Mouse (Mus musculus): ENCODE results near the gene Gm38394. TPM values are rescaled to one million over a fixed set of nuclear protein-coding genes. Genes with fewer than 3 reads are reported as not detected.
"Not testable (repeated sequence)": the region's sequence is repeated elsewhere in the genome, so short reads cannot be mapped to it uniquely, and the experiment has no call there.

Gm38394 gene
- total RNA-seq (2014; rRNA removed) (5.1 and 5.3 TPM in 2 replicates), polyA plus RNA-seq (2015; fragmentation: Nextera tagmentation; extraction: Ambion mirVana) (1.2 and 1.7 TPM in 2 replicates)

DNA sequence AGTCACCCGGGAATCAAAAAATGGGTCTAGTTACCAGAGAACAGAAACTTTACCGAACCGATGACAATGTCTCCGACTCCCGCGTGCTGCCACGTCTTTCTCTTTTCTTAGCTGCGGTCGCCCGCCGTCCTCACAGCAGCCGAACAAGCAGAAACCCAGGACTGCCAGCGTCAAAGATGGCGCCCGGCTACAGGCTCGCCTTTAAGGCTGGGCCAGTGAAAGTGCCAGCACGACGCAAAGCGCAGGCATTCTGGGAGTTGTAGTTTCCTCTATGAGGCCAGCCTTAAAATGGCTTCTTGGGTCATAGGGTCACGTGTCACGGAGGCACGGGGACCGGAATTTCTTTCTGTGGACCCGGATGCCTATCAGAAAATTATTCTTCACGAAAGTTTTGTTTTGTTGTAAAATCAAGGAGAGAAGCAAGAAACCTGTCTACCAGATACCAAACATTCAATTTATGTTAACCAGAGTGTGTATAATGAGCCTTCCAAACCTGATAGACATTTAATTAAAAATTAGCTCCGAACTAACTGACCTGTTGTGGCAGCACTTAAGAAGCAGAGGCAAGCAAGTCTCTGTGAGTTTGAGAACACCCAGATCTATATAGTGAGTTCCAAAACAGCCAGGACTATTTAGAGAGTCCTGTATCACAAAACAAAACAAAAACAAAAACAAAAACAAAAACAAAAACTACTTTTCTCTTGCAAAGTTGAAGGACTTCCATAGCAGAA lies at the start of gene Gm38394:
TSS of gene Gm38394 (minus strand) at position 116 of the 731 bp plus-strand sequence.
- Histone ChIP-seq H3K9me3 (ENCODE audit: low read length) (no peaks in the 10 kb centered on the region), H3K27me3 (ENCODE audit: insufficient read depth, low read length) (no peaks in the 10 kb centered on the region), H3K4me1 (ENCODE audit: insufficient read depth, low read length) (peaks cover 14% of the 10 kb centered on the region), H3K4me2 (ENCODE audit: low read depth, low read length) (peak within 1 kb of the TSS; percentile 97), H3K36me3 (ENCODE audit: insufficient read depth, low read length) (peaks cover 10% of the 10 kb centered on the region; the same call in 1 of the 2 replicates), H3K4me3 (ENCODE audit: low read length) (peak within 1 kb of the TSS; percentile 76), H3K9ac (replicated peaks; ENCODE audit: low read length) (peak within 1 kb of the TSS; percentile 77), H3K27ac (peak within 1 kb of the TSS; percentile 94)
- 4% methylated on average over 26 of the region's 26 CpGs for WGBS
- no peak for TF ChIP-seq CTCF (IDR thresholded peaks at IDR 0.05; ENCODE audit: low read depth)
- peak; percentile 99 for ATAC-seq
- peak; percentile 99 for DNase-seq (ENCODE audit: low spot score)

GRCm38 (mm10) chr1:133710895-133711294 lies 49.8 kb upstream of the Gm38394 start:
- no peak for TF ChIP-seq CTCF (IDR thresholded peaks at IDR 0.05; ENCODE audit: low read depth)
- DNase-seq (ENCODE audit: low spot score) (no peak), ATAC-seq (no peak)
- no peak overlapping the region for H3K4me2 ChIP-seq (ENCODE audit: low read depth, low read length)
- H3K9ac ChIP-seq (replicated peaks; ENCODE audit: low read length): no peak overlapping the region
- H3K36me3 ChIP-seq (ENCODE audit: insufficient read depth, low read length): peaks cover 6% of the 10 kb centered on the region; the same call in 1 of the 2 replicates
- H3K4me1 ChIP-seq (ENCODE audit: insufficient read depth, low read length): no peaks in the 10 kb centered on the region
- H3K27me3 ChIP-seq (ENCODE audit: insufficient read depth, low read length): no peaks in the 10 kb centered on the region
- no peak overlapping the region for H3K4me3 ChIP-seq (ENCODE audit: low read length)
- no peak overlapping the region for H3K27ac ChIP-seq
- 63% methylated on average over 6 of the region's 6 CpGs for WGBS
- no peaks in the 10 kb centered on the region for H3K9me3 ChIP-seq (ENCODE audit: low read length)

- Histone ChIP-seq H3K9ac (replicated peaks; ENCODE audit: low read length) (no peak overlapping the region), H3K36me3 (ENCODE audit: insufficient read depth, low read length) (peaks cover 8% of the 10 kb centered on the region; the same call in 1 of the 2 replicates), H3K4me3 (ENCODE audit: low read length) (no peak overlapping the region), H3K9me3 (ENCODE audit: low read length) (no peaks in the 10 kb centered on the region), H3K27me3 (ENCODE audit: insufficient read depth, low read length) (no peaks in the 10 kb centered on the region), H3K4me2 (ENCODE audit: low read depth, low read length) (no peak overlapping the region), H3K4me1 (ENCODE audit: insufficient read depth, low read length) (no peaks in the 10 kb centered on the region), H3K27ac (no peak overlapping the region)
- DNase-seq (ENCODE audit: low spot score): no peak
- 77% methylated on average over 3 of the region's 3 CpGs for WGBS
- ATAC-seq: peak; percentile 24; the same call in 1 of the 2 replicates
- no peak for TF ChIP-seq CTCF (IDR thresholded peaks at IDR 0.05; ENCODE audit: low read depth)
Observed at GRCm38 (mm10) chr1:133709292-133709691, 48.2 kb upstream of the Gm38394 start.

- DNase-seq (ENCODE audit: low spot score); H3K4me2 ChIP-seq (ENCODE audit: low read depth, low read length): not testable (repeated sequence)
- WGBS: 22% methylated on average over 1 of the region's 2 CpGs
Observed at GRCm38 (mm10) chr1:133701824-133702223, 40.7 kb upstream of the Gm38394 start.

DNA sequence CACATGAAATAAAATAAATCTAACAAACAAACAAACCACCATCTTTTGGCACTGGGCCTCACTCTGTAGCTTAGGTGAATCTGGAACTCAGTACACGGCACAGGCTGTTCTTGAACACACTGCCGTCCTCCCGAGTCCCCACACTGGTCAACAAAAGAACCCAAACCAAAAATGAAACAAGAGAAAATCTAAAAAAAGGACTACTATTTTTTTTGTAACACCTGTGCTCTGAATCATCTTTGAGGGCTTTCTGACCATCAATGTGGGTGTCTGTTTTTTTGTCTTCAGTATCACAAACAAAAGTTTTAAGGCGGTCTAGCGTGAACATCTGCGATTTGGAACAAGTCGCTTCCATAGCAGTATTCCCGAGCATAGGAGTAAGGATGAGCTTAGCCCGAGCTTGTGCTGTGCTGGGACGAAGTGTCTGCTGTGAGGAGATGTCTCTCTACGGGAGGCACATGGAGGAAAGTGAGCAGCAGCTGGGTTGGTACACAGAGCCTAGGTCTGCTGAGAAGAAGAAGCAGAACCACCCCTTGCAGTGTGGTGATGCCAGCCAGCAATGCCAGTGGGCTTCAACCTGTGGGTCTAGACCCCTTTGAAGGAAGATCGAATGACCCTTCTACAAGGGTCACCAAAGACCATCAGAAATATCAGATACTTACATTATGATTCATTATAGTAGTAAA lies 37.0 kb upstream of the Gm38394 start:
- no peak for ATAC-seq
- TF ChIP-seq CTCF (IDR thresholded peaks at IDR 0.05; ENCODE audit: low read depth): no peak
- no peak overlapping the region for H3K9ac ChIP-seq (replicated peaks; ENCODE audit: low read length)

More at GRCm38 (mm10) chr1:133701824-133702223, 40.7 kb upstream of the Gm38394 start:
- not testable (repeated sequence) for H3K27me3 ChIP-seq (ENCODE audit: insufficient read depth, low read length); H3K27ac ChIP-seq; H3K36me3 ChIP-seq (ENCODE audit: insufficient read depth, low read length); ATAC-seq; H3K4me3 ChIP-seq (ENCODE audit: low read length); H3K9me3 ChIP-seq (ENCODE audit: low read length); H3K4me1 ChIP-seq (ENCODE audit: insufficient read depth, low read length); H3K9ac ChIP-seq (replicated peaks; ENCODE audit: low read length)
- peak; percentile 44; the same call in 1 of the 2 replicates for TF ChIP-seq CTCF (IDR thresholded peaks at IDR 0.05; ENCODE audit: low read depth)

DNA sequence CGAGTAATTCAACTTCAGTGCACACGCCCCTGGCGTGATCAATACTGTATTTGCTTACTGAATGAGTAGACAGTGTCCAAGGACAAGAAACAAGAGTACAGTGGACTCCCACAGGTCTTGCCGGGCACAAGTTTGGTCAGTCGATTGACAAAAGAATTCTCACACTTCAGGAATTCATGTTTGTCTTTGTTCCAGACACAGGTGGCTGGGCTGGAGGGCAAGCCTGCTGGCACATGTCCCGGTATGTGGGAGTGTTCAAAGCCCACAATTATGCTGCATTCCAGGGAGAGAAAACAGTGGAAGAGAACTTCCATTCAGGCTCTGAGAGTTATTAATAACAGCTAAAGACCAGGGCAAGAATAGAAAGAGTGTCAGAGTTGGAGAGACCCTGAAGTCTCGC lies 34.8 kb upstream of the Gm38394 start:
- TF ChIP-seq CTCF (IDR thresholded peaks at IDR 0.05; ENCODE audit: low read depth): no peak
- Histone ChIP-seq H3K4me2 (ENCODE audit: low read depth, low read length) (no peak overlapping the region), H3K4me1 (ENCODE audit: insufficient read depth, low read length) (no peaks in the 10 kb centered on the region), H3K27ac (no peak overlapping the region), H3K4me3 (ENCODE audit: low read length) (no peak overlapping the region), H3K9me3 (ENCODE audit: low read length) (no peaks in the 10 kb centered on the region), H3K36me3 (ENCODE audit: insufficient read depth, low read length) (no peaks in the 10 kb centered on the region), H3K27me3 (ENCODE audit: insufficient read depth, low read length) (no peaks in the 10 kb centered on the region), H3K9ac (replicated peaks; ENCODE audit: low read length) (no peak overlapping the region)
- DNase-seq (ENCODE audit: low spot score) (peak; percentile 4), ATAC-seq (no peak)
- WGBS: 18% methylated on average over 7 of the region's 7 CpGs

More for the DNA sequence above, 37.0 kb upstream of the Gm38394 start:
- DNase-seq (ENCODE audit: low spot score): no peak
- H3K9me3 ChIP-seq (ENCODE audit: low read length): no peaks in the 10 kb centered on the region
- H3K27ac ChIP-seq: no peak overlapping the region
- no peak overlapping the region for H3K4me2 ChIP-seq (ENCODE audit: low read depth, low read length)
- H3K27me3 ChIP-seq (ENCODE audit: insufficient read depth, low read length): no peaks in the 10 kb centered on the region
- no peaks in the 10 kb centered on the region for H3K36me3 ChIP-seq (ENCODE audit: insufficient read depth, low read length)
- no peaks in the 10 kb centered on the region for H3K4me1 ChIP-seq (ENCODE audit: insufficient read depth, low read length)
- no peak overlapping the region for H3K4me3 ChIP-seq (ENCODE audit: low read length)
- WGBS: 94% methylated on average over 12 of the region's 12 CpGs

Data from hindbrain, postnatal 0 days (tissue).